Mouse (Mus musculus): ENCODE results near the gene Tigd4. TPM values are rescaled to one million over a fixed set of nuclear protein-coding genes. Genes with fewer than 3 reads are reported as not detected.

Tigd4 gene
- total and polyA plus RNA-seq, 3 experiments, result not detected

DNA sequence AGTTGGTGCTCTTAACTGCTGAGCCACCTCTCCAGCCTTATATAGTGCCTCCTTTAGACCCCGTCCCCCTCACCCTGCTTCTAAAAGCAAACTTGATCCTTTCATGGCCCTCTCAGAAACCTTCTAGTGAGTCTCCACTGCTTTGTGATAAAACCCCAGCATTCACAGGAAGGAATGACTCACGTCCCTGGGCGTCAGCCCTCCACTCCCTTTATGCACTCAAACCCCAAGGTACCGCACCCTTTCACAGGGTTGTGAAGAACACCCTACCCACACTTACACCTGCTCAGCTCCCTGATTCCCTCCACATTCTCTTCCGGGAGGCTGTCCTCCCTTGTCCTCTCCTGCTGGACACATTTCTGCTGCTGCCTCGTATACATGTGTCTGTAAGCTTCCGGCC is 25.7 kb downstream of the Tigd4 start:
- no peak for TF ChIP-seq RAD21 (IDR thresholded peaks at IDR 0.05; ENCODE audit: low read depth, low read length)
- no peak for TF ChIP-seq TBP (conservative IDR thresholded peaks at IDR 0.05; ENCODE audit: low read depth, low read length)
- Histone ChIP-seq H3K4me2 (ENCODE audit: insufficient read depth, low read depth, poor library complexity, severe bottlenecking) (no peak overlapping the region), H3K27me3 (replicated peaks) (no peaks in the 10 kb centered on the region), H3K79me2 (replicated peaks; ENCODE audit: control insufficient read depth, extremely low read depth, insufficient read depth, poor library complexity, severe bottlenecking) (no peaks in the 10 kb centered on the region), H3K4me1 (ENCODE audit: control insufficient read depth in 1 of 2, insufficient read depth in 2 of 2) (peaks cover 7 to 13% of the 10 kb centered on the region in 2 experiments; a peak in 3 of 4 replicates), H3K27ac (ENCODE audit: insufficient read depth, low read depth) (no peak overlapping the region), H3K4me3 (replicated peaks in 1 of 3; ENCODE audit: low read depth in 2 of 3, low read length in 2 of 3, poor library complexity in 1 of 3) (no peak overlapping the region), H3K36me3 (replicated peaks in 1 of 2; ENCODE audit: control insufficient read depth in 1 of 2, insufficient read depth in 1 of 2, low read length in 1 of 2) (no peaks in the 10 kb centered on the region), H3K9me3 (replicated peaks; ENCODE audit: low read length) (peaks cover 3% of the 10 kb centered on the region), H3K9ac (ENCODE audit: insufficient read depth, low read depth) (no peak overlapping the region)
- in situ Hi-C loops (cut with MboI; ENCODE audit: low pct_ligation_motif_present, low pct_unique_long_range_greater_than_20kb, low sequenced_read_pairs) (no loop called here), dilution Hi-C loops (cut with MboI; ENCODE audit: extremely low pct_ligation_motif_present, extremely low pct_unique_long_range_greater_than_20kb, low sequenced_read_pairs) (no loop called here)
- DNase-seq (ENCODE audit: extremely low read depth), result no peak

DNA sequence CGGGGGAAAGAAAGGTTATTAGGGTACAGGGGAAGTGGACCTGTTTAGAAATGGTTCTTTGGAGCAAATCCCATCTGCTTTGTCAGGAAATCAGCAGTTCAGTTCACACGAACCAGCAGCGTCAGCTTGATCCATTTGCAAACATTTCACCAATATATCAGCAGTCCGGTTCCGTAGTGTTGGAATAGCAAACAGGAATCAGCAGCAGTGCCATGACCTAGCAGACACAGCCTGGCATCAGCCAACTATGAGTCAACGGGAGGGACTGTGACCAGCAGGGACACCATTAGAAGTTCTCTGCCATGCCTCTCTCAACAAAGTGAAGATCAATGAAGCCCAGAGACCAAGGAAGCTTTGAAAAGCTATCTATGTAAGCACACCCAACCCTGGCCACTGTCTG is 26.4 kb downstream of the Tigd4 start:
- H3K79me2 ChIP-seq (replicated peaks; ENCODE audit: control insufficient read depth, extremely low read depth, insufficient read depth, poor library complexity, severe bottlenecking), result no peaks in the 10 kb centered on the region
- H3K36me3 ChIP-seq (replicated peaks in 1 of 2; ENCODE audit: control insufficient read depth in 1 of 2, insufficient read depth in 1 of 2, low read length in 1 of 2), result no peaks in the 10 kb centered on the region
- H3K4me3 ChIP-seq (replicated peaks in 1 of 3; ENCODE audit: low read depth in 2 of 3, low read length in 2 of 3, poor library complexity in 1 of 3), result no peak overlapping the region
- DNase-seq (ENCODE audit: extremely low read depth), result no peak
- H3K27ac ChIP-seq (ENCODE audit: insufficient read depth, low read depth), result no peak overlapping the region
- H3K4me1 ChIP-seq (ENCODE audit: control insufficient read depth in 1 of 2, insufficient read depth in 2 of 2), result peaks cover 7 to 13% of the 10 kb centered on the region in 2 experiments; a peak in 3 of 4 replicates
- H3K9me3 ChIP-seq (replicated peaks; ENCODE audit: low read length), result peaks cover 3% of the 10 kb centered on the region
- dilution Hi-C loops (cut with MboI; ENCODE audit: extremely low pct_ligation_motif_present, extremely low pct_unique_long_range_greater_than_20kb, low sequenced_read_pairs) (no loop called here), in situ Hi-C loops (cut with MboI; ENCODE audit: low pct_ligation_motif_present, low pct_unique_long_range_greater_than_20kb, low sequenced_read_pairs) (no loop called here)
- no peak overlapping the region for H3K4me2 ChIP-seq (ENCODE audit: insufficient read depth, low read depth, poor library complexity, severe bottlenecking)
- H3K9ac ChIP-seq (ENCODE audit: insufficient read depth, low read depth), result no peak overlapping the region
- TF ChIP-seq JUND (conservative IDR thresholded peaks at IDR 0.05; ENCODE audit: low read depth, low read length), result no peak
- TF ChIP-seq E2F4 (IDR thresholded peaks at IDR 0.05; ENCODE audit: insufficient replicate concordance, low read depth, low read length), result no peak
- no peak for TF ChIP-seq MXI1 (IDR thresholded peaks at IDR 0.05; ENCODE audit: low read depth, low read length)
- no peak for TF ChIP-seq PAX5 (IDR thresholded peaks at IDR 0.05; ENCODE audit: low read length)
- TF ChIP-seq MAZ (IDR thresholded peaks at IDR 0.05; ENCODE audit: low read depth, low read length), result no peak
- no peak for TF ChIP-seq ETS1 (conservative IDR thresholded peaks at IDR 0.05; ENCODE audit: low read depth, low read length)
- TF ChIP-seq ZNF384 (IDR thresholded peaks at IDR 0.05; ENCODE audit: low read depth, low read length), result no peak
- no peak for TF ChIP-seq MAX (IDR thresholded peaks at IDR 0.05; ENCODE audit: low read length)
- no peak for TF ChIP-seq ZC3H11A (IDR thresholded peaks at IDR 0.05; ENCODE audit: low read depth, low read length)
- TF ChIP-seq ELF1 (IDR thresholded peaks at IDR 0.05; ENCODE audit: low read depth, low read length), result no peak
- TF ChIP-seq MAFK (IDR thresholded peaks at IDR 0.05; ENCODE audit: insufficient replicate concordance, low read length), result no peak
- no peak for TF ChIP-seq GABPA (IDR thresholded peaks at IDR 0.05; ENCODE audit: insufficient replicate concordance, low read depth, low read length)
- H3K27me3 ChIP-seq (replicated peaks), result no peaks in the 10 kb centered on the region

DNA sequence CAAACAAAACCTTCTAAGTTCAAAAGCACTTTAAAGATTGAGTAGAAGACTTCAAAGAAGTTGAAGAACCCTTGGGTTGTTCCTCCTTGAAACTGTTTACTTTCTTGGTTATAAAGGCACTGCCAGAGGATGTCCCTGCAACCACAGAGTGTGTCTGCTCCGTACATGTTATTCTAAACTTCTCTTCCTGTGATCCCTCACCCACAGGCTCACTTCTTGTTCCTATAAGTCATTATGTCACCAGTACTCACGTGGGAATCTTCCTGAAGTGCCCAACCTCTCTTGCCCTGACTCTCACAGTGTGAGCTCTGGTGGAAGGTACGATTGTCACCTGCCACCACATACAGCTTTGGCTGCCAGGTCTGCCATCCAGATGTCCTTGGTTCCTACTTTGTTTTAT is 28.7 kb downstream of the Tigd4 start:
- dilution Hi-C loops (cut with MboI; ENCODE audit: extremely low pct_ligation_motif_present, extremely low pct_unique_long_range_greater_than_20kb, low sequenced_read_pairs), result no loop called here

More for the DNA sequence above, 28.7 kb downstream of the Tigd4 start:
- Histone ChIP-seq H3K27me3 (replicated peaks) (no peaks in the 10 kb centered on the region), H3K27ac (ENCODE audit: insufficient read depth, low read depth) (no peak overlapping the region), H3K4me1 (ENCODE audit: control insufficient read depth in 1 of 2, insufficient read depth in 2 of 2) (peaks cover 9 to 10% of the 10 kb centered on the region in 2 experiments), H3K9me3 (replicated peaks; ENCODE audit: low read length) (peaks cover 3% of the 10 kb centered on the region), H3K79me2 (replicated peaks; ENCODE audit: control insufficient read depth, extremely low read depth, insufficient read depth, poor library complexity, severe bottlenecking) (no peaks in the 10 kb centered on the region), H3K36me3 (replicated peaks in 1 of 2; ENCODE audit: control insufficient read depth in 1 of 2, insufficient read depth in 1 of 2, low read length in 1 of 2) (no peaks in the 10 kb centered on the region), H3K4me2 (ENCODE audit: insufficient read depth, low read depth, poor library complexity, severe bottlenecking) (no peak overlapping the region), H3K9ac (ENCODE audit: insufficient read depth, low read depth) (no peak overlapping the region), H3K4me3 (replicated peaks in 1 of 3; ENCODE audit: low read depth in 2 of 3, low read length in 2 of 3, poor library complexity in 1 of 3) (no peak overlapping the region)
- in situ Hi-C loops (cut with MboI; ENCODE audit: low pct_ligation_motif_present, low pct_unique_long_range_greater_than_20kb, low sequenced_read_pairs), result no loop called here
- no peak for DNase-seq (ENCODE audit: extremely low read depth)
- TF ChIP-seq NELFE (IDR thresholded peaks at IDR 0.05; ENCODE audit: low read depth, low read length), result no peak
- TF ChIP-seq BHLHE40 (IDR thresholded peaks at IDR 0.05; ENCODE audit: low read depth, low read length), result no peak
- TF ChIP-seq ELF1 (IDR thresholded peaks at IDR 0.05; ENCODE audit: low read depth, low read length), result no peak
- no peak for TF ChIP-seq KAT2A (IDR thresholded peaks at IDR 0.05; ENCODE audit: insufficient replicate concordance, low read length)
- TF ChIP-seq GABPA (IDR thresholded peaks at IDR 0.05; ENCODE audit: insufficient replicate concordance, low read depth, low read length), result no peak
- no peak for TF ChIP-seq POLR2AphosphoS2 (IDR thresholded peaks at IDR 0.05; ENCODE audit: low read depth, low read length)
- TF ChIP-seq EP300 (IDR thresholded peaks at IDR 0.05; ENCODE audit: low read length), result no peak
- no peak for TF ChIP-seq JUND (conservative IDR thresholded peaks at IDR 0.05; ENCODE audit: low read depth, low read length)
- no peak for TF ChIP-seq NRF1 (IDR thresholded peaks at IDR 0.05; ENCODE audit: low read depth, low read length)
- TF ChIP-seq CHD1 (IDR thresholded peaks at IDR 0.05; ENCODE audit: low read depth, low read length), result no peak

Measured in CH12.LX (cell line).